Mouse (Mus musculus): Measurements from ENCODE around the gene Prkca.
A peak's percentile ranks its signal among the peaks of the same experiment; 100 is the strongest.

Prkca gene

DNA sequence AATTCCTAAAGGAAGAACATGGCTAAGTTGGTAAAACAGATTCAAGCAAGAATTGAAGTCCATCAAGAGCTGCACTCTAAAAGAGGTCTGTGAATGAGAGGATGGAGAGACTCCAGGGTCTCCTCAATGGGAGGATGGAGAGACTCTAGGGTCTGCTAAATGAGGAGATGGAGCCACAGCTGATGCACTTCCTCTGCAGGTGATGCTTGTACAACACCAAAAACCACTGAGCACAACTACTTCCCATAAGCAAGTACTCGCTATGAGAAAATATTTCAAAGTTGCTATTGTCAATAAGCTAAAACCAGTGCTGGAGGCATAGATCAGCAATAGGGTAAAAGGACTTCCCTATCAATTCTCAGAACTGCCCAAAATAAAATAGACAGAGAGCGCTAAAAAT lies 137.1 kb downstream of the Prkca start:
- DNase-seq (ENCODE audit: low read depth): peak; percentile 53

- DNase-seq (ENCODE audit: low read depth): peak; percentile 52
Observed at GRCm38 (mm10) chr11:108204895-108205248, 138.9 kb downstream of the Prkca start.

- DNase-seq (ENCODE audit: low read depth): peak; percentile 61
Observed at GRCm38 (mm10) chr11:108204202-108204894, 139.4 kb downstream of the Prkca start.

DNA sequence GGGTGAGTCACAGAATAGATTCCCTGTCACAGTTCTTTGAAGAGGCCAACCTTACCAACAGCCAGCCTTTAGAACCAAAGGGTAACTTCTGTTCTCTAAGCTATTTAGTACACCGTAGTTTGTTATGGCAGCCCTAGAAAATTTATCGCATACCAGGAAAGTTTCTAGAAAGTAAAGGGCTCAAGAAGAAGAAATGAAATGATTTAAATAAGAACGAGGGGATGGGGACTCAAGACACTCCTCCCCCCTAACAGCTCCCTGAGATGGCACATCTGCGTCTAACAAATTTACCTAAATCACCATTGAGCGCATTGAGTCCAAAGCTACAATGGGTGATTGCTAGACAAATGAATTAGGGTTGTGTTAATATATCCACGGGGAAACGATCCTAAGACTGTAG lies 140.9 kb downstream of the Prkca start:
- DNase-seq (ENCODE audit: low read depth): no peak

GRCm38 (mm10) chr11:108200679-108201586 lies 142.8 kb downstream of the Prkca start:
- DNase-seq (ENCODE audit: low read depth): no peak

DNA sequence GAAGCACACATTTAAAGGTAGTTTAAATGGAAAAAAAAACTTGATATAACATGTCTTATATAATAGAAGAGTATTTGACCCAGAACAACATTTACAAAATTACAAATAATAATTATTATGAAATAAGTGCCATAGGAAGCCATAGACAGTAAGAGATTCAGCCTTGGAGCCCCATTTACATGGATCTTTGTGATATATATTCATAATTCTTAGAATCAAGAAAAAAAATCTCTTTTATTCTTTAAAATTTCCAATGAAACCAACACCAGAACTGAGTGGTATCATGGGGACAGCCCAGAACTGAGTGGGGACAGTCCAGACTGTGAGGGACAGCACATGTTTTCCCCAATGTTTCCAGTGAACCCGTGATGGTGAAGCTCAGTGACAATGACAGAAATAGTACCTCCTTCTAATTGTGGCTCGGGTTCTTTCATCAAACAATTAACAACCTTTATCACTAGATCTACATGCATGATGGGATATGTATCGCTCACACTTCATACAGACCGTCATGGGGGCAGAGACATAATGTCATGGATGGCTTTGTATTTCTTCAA lies 144.2 kb downstream of the Prkca start:
- DNase-seq (ENCODE audit: low read depth): no peak

DNA sequence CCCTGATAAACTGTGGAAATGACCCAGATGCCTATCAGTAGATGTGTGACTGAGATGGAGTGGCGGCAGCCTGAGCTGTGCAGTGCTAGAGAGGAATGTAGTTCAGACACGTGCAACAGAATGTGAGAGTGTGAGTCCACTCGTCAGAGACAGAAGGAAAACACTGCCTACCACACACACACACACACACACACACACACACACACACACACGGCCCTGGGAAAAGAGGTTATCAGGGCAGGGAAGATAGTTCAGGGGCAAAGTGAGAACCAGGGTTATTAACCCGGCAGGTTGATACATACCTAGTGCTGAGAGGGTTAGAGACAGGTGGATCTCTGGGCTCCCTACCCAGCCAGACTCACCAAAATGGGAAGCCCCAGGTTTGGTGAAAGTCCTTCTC lies 145.1 kb downstream of the Prkca start:
- no peak for DNase-seq (ENCODE audit: low read depth)

DNA sequence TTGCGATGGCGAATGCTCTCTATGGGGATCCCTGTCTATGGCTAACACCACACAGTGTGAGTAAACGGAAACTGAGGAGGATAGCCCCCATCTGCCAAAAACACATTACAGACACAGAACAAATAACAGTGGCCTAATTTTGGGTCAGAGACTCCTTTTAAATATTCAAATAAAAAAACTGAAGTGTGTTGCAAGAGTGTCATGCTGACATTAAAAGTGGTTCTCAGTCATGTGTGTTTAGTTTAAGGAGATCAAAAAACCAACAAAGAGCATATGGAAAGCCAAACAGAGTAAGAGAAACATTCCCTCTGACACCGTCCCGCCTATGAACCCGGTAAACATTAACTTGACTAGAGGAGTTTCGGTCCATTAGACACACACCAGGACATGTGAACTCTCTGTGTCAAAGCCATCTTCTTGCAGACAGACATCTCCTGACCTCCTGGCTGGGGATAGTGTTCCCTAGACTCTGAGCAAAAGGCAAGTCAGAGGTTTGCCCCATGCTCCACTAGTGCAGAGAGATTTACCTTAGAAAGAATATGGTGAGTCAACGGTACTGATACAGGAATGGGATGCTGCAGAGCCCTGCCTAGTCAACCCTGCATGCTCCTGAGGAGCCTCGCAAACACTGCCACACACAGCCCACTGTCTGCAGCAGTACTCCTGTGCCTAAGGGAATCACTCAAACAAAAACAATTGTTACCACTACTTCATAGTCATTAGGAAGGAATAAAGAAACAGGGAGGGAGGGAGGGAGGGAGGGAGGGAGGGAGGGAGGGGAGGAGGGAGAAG lies 146.1 kb downstream of the Prkca start:
- no peak for DNase-seq (ENCODE audit: low read depth)

DNA sequence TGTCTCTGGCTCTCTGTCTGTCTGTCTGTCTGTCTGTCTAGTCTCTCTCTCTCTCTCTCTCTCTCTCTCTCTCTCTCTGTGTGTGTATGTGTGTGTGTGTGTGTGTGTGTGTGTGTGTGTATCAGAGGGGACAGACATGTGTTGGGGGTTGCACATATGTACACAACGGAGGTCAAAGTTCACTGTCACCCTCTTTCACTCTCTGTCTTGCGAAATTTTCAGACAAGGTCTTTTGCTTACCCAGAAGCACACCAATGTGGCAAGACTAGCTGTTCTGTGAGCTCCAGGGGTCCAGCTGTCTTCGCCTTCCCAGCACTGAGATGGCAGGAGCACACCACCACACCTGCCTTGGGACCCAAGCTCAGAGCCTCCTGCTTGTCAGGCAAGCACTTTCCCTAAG lies 146.9 kb downstream of the Prkca start:
- DNase-seq (ENCODE audit: low read depth): no peak

- DNase-seq (ENCODE audit: low read depth): no peak
Observed at GRCm38 (mm10) chr11:108190298-108190697, 153.4 kb downstream of the Prkca start.

DNA sequence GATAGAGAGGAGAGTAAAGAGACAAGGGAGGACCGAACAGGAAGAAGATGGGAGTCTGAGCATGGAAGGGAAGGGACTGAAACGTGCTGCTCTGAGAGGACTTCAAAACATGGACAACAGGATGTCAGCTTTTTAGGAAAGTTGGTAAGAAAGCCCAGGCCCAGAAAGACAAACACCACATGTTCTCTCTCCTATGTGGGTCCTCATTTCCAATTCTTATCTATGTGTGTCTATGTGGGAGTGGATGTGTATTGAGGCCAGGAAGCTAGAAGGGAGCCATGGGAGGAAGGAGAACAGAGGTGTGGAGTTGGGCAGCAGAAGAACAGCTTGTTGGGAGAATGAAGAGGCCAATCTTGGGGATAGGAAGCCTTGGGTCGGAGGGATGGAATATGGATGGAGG lies 154.4 kb downstream of the Prkca start:
- DNase-seq (ENCODE audit: low read depth): no peak

DNA sequence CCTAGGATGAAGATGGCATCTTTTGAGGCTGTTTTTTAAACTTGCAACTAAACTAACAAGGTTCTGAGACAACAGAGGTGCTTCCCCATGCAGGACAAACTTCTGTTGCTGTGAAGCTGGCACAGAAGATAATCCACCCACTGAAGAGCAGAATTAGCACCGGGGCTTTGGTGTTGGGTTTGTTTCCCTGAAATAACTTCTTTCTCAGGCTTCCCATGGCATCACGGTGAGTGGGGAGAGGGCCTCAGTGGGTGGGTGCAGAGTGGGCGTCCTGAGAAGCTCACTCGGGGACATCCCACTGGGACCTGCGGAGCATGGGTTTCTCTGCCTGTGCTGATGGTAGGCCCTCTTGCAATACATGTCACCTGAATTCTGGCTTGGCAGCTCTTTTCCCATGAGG lies 161.3 kb downstream of the Prkca start:
- DNase-seq (ENCODE audit: low read depth): no peak

- DNase-seq (ENCODE audit: low read depth): no peak
Observed at GRCm38 (mm10) chr11:108181012-108181713, 162.6 kb downstream of the Prkca start.

GRCm38 (mm10) chr11:108178802-108179201 lies 164.9 kb downstream of the Prkca start:
- peak; percentile 84 for DNase-seq (ENCODE audit: low read depth)

DNA sequence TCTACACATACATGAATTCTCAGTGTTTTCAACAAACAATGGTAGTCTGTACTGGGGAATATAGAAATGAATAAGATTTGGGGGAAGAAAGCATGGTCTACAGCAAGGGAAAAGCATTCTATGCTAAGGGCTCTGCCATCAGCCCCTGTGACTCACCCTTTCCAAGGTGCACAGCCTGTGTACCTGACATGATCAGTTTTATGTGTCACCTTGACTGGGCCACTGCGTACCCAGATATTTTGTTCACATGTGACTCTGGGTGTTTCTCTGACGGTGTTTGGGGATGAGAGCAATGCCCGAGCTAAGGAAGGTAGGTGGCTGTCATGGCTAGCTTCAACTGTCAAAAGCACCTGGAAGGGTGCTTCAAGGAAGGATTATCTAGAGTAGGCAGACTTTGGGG lies 165.5 kb downstream of the Prkca start:
- DNase-seq (ENCODE audit: low read depth): peak; percentile 74

DNA sequence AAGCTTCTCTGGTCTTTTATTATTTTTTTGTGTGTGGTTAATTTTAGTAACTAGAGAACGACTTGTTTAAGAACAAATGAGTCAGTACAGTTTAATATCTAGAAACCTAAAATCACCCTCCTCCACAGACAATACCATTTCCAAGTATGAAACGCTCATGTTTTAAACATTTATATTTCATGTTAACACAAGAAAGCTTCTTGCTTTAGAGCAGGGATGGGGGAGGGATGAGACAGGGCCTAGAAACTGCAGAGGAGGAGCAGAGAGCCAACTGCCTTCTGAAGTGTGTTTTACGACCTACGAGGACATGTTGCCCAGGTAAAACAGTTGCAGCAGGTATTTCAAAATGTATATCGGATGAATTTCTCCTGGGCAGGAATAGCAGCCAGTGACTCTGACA lies 167.0 kb downstream of the Prkca start:
- DNase-seq (ENCODE audit: low read depth): peak; percentile 27

GRCm38 (mm10) chr11:108171917-108172316 lies 171.8 kb downstream of the Prkca start:
- peak; percentile 73 for DNase-seq (ENCODE audit: low read depth)

GRCm38 (mm10) chr11:108171260-108171659 lies 172.5 kb downstream of the Prkca start:
- no peak for DNase-seq (ENCODE audit: low read depth)

GRCm38 (mm10) chr11:108170107-108170506 lies 173.6 kb downstream of the Prkca start:
- peak; percentile 10 for DNase-seq (ENCODE audit: low read depth)

DNA sequence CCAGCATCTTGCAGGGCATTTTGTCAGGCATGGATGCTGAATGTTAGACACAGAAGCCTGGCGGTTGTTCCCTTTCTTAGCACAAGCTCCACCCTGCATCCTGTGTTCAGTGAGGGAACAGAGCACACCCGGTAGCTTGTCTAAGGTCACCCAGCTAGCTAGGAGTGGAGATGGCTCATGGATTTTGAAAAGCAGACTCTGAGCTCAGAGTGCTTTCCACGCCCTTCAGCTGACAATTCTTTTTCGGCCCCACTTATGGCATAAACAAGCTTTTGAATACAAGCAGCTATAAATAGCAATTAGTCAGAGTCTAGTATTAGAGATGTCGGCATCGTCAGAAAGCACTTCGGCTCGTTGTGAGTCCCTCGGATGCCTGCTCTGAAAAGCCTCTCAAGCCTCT lies 178.0 kb downstream of the Prkca start:
- DNase-seq (ENCODE audit: low read depth): no peak

- no peak for DNase-seq (ENCODE audit: low read depth)
Observed at GRCm38 (mm10) chr11:108162639-108163038, 181.1 kb downstream of the Prkca start.

GRCm38 (mm10) chr11:108162110-108162509 lies 181.6 kb downstream of the Prkca start:
- DNase-seq (ENCODE audit: low read depth): no peak
